Mouse (Mus musculus) embryonic facial prominence, embryonic 11.5 days (tissue): ENCODE results near the gene Rab31. TPM values are rescaled to one million over a fixed set of nuclear protein-coding genes. Genes with fewer than 3 reads are reported as not detected.

Source experiments
- ATAC-seq: fragments of 200-750 bp; cut with Nextera tagmentation; replicated peaks from 2 replicates; pipeline ENCODE4 v1.8.0; 2017; ENCODE audit warnings: low read depth; ENCODE audit not compliant: insufficient number of reproducible peaks, low FRiP score, low TSS enrichment
- DNase-seq: peaks from one replicate; pipeline ENCODE4 v3.0.0-alpha.2; 2015; ENCODE audit warnings: low spot score
- H3K27ac ChIP-seq: fragments of 300-500 bp; sonication (generic); replicated peaks from 2 replicates; pipeline ENCODE4 v1.5.1; 2014; ENCODE audit warnings: mild to moderate bottlenecking, low read depth, low read length, control low read depth
- H3K27me3 ChIP-seq: fragments of 300-500 bp; sonication (generic); 2 replicates; pipeline ENCODE4 v1.6.1; 2014; ENCODE audit warnings: mild to moderate bottlenecking, low read length, moderate library complexity, mixed read lengths; ENCODE audit not compliant: control insufficient read depth, insufficient read depth
- H3K36me3 ChIP-seq: fragments of 300-500 bp; sonication (generic); replicated peaks from 2 replicates; pipeline ENCODE4 v1.6.1; 2014; ENCODE audit warnings: low read depth, mild to moderate bottlenecking, low read length, moderate library complexity, mixed read lengths; ENCODE audit not compliant: control insufficient read depth, insufficient read depth
- H3K4me1 ChIP-seq: fragments of 300-500 bp; sonication (generic); 2 replicates; pipeline ENCODE4 v1.6.1; 2014; ENCODE audit warnings: low read length, mixed read lengths; ENCODE audit not compliant: control insufficient read depth, insufficient read depth
- H3K4me2 ChIP-seq: fragments of 300-500 bp; sonication (generic); 2 replicates; pipeline ENCODE4 v1.6.1; 2014; ENCODE audit warnings: low read depth, mild to moderate bottlenecking, control low read depth, low read length, moderate library complexity
- H3K4me3 ChIP-seq: fragments of 300-500 bp; sonication (generic); 2 replicates; pipeline ENCODE4 v1.5.1; 2014; ENCODE audit warnings: low read depth, low read length, control low read depth
- H3K9ac ChIP-seq: fragments of 300-500 bp; sonication (generic); replicated peaks from 2 replicates; pipeline ENCODE4 v1.6.1; 2014; ENCODE audit warnings: mild to moderate bottlenecking, control low read depth, low read length
- H3K9me3 ChIP-seq: fragments of 300-500 bp; sonication (generic); replicated peaks from 2 replicates; pipeline ENCODE4 v1.6.1; 2016; ENCODE audit warnings: mild to moderate bottlenecking, low read length, inconsistent platforms, mixed read lengths; ENCODE audit not compliant: control insufficient read depth
- WGBS: fragments of 180-500 bp; shearing (Covaris S2); extraction: QIAGEN DNeasy Blood & Tissue Kit; methylation state at CpG from one replicate; pipeline ENCODE4 v1.1.7; 2014; 5-methylcytosine and 5-hydroxymethylcytosine counted together
- polyA plus RNA-seq: library from polyadenylated mRNA; unstranded; fragments of >200 nt; fragmentation: Nextera tagmentation; extraction: Ambion mirVana; gene quantifications from 2 replicates; pipeline ENCODE4 v1.2.1, GENCODE M21; 2014

The Rab31 gene
- polyA plus RNA-seq, 1 experiment from 2014 or later, result 80.5 TPM

- Histone ChIP-seq H3K27ac (no peak overlapping the region), H3K4me1 (no peaks in the 10 kb centered on the region), H3K27me3 (no peaks in the 10 kb centered on the region), H3K9ac (no peak overlapping the region), H3K9me3 (no peaks in the 10 kb centered on the region), H3K36me3 (no peaks in the 10 kb centered on the region), H3K4me3 (no peak overlapping the region), H3K4me2 (no peak overlapping the region)
- no peak for DNase-seq
- ATAC-seq, result no peak
- WGBS, result 64% methylated on average over 15 of the region's 16 CpGs
These were observed 42.4 kb downstream of the Rab31 start for GRCm38 (mm10) chr17:65729945-65730741.

GRCm38 (mm10) chr17:65726755-65727154 is 45.8 kb downstream of the Rab31 start:
- Histone ChIP-seq H3K27ac (no peak overlapping the region), H3K4me3 (no peak overlapping the region), H3K4me1 (no peaks in the 10 kb centered on the region), H3K27me3 (no peaks in the 10 kb centered on the region), H3K36me3 (no peaks in the 10 kb centered on the region), H3K9me3 (no peaks in the 10 kb centered on the region), H3K4me2 (no peak overlapping the region), H3K9ac (no peak overlapping the region)
- WGBS, result 81% methylated on average over 5 of the region's 5 CpGs
- DNase-seq (no peak), ATAC-seq (no peak)

GRCm38 (mm10) chr17:65726274-65726673 is 46.3 kb downstream of the Rab31 start:
- DNase-seq, result peak; percentile 39

GRCm38 (mm10) chr17:65725814-65726213 is 46.7 kb downstream of the Rab31 start:
- Histone ChIP-seq H3K36me3 (no peaks in the 10 kb centered on the region), H3K4me1 (no peaks in the 10 kb centered on the region), H3K27me3 (no peaks in the 10 kb centered on the region), H3K9ac (no peak overlapping the region), H3K27ac (no peak overlapping the region), H3K4me2 (no peak overlapping the region), H3K4me3 (no peak overlapping the region), H3K9me3 (no peaks in the 10 kb centered on the region)
- WGBS, result 58% methylated on average over 2 of the region's 2 CpGs
- no peak for DNase-seq
- no peak for ATAC-seq

More at GRCm38 (mm10) chr17:65726274-65726673, 46.3 kb downstream of the Rab31 start:
- H3K4me1 ChIP-seq, result no peaks in the 10 kb centered on the region
- no peak overlapping the region for H3K27ac ChIP-seq
- H3K36me3 ChIP-seq, result no peaks in the 10 kb centered on the region
- H3K9me3 ChIP-seq, result no peaks in the 10 kb centered on the region
- H3K4me2 ChIP-seq, result no peak overlapping the region
- no peak for ATAC-seq
- no peak overlapping the region for H3K4me3 ChIP-seq
- 87% methylated on average over 6 of the region's 6 CpGs for whole genome bisulfite sequencing
- H3K27me3 ChIP-seq, result no peaks in the 10 kb centered on the region
- H3K9ac ChIP-seq, result no peak overlapping the region

GRCm38 (mm10) chr17:65725381-65725780 is 47.2 kb downstream of the Rab31 start:
- DNase-seq, result no peak
- WGBS, result 54% methylated on average over 8 of the region's 8 CpGs
- H3K9ac ChIP-seq, result no peak overlapping the region
- H3K27ac ChIP-seq, result no peak overlapping the region
- no peak overlapping the region for H3K4me2 ChIP-seq
- H3K4me1 ChIP-seq, result no peaks in the 10 kb centered on the region
- no peaks in the 10 kb centered on the region for H3K36me3 ChIP-seq
- ATAC-seq, result no peak
- H3K4me3 ChIP-seq, result no peak overlapping the region
- no peaks in the 10 kb centered on the region for H3K9me3 ChIP-seq
- no peaks in the 10 kb centered on the region for H3K27me3 ChIP-seq

- WGBS, result 78% methylated on average over 11 of the region's 11 CpGs
- no peaks in the 10 kb centered on the region for H3K4me1 ChIP-seq
- H3K36me3 ChIP-seq, result peaks cover 2% of the 10 kb centered on the region; the same call in 1 of the 2 replicates
- H3K9ac ChIP-seq, result no peak overlapping the region
- ATAC-seq (no peak), DNase-seq (no peak)
- H3K9me3 ChIP-seq, result no peaks in the 10 kb centered on the region
- no peak overlapping the region for H3K4me3 ChIP-seq
- H3K27ac ChIP-seq, result no peak overlapping the region
- H3K27me3 ChIP-seq, result no peaks in the 10 kb centered on the region
- no peak overlapping the region for H3K4me2 ChIP-seq
These were observed 48.3 kb downstream of the Rab31 start for GRCm38 (mm10) chr17:65724254-65724653.

- Histone ChIP-seq H3K27me3 (no peaks in the 10 kb centered on the region), H3K9me3 (no peaks in the 10 kb centered on the region), H3K9ac (no peak overlapping the region), H3K4me2 (no peak overlapping the region), H3K4me1 (no peaks in the 10 kb centered on the region), H3K4me3 (no peak overlapping the region), H3K36me3 (peaks cover 2% of the 10 kb centered on the region; the same call in 1 of the 2 replicates), H3K27ac (no peak overlapping the region)
- WGBS, result 92% methylated on average over 8 of the region's 8 CpGs
- DNase-seq, result no peak
- no peak for ATAC-seq
These were observed 48.9 kb downstream of the Rab31 start for GRCm38 (mm10) chr17:65723633-65724032.

GRCm38 (mm10) chr17:65721330-65721729 is 51.2 kb downstream of the Rab31 start:
- Histone ChIP-seq H3K36me3 (peaks cover 2% of the 10 kb centered on the region; the same call in 1 of the 2 replicates), H3K4me3 (no peak overlapping the region), H3K9me3 (no peaks in the 10 kb centered on the region), H3K4me2 (no peak overlapping the region), H3K9ac (no peak overlapping the region), H3K27ac (no peak overlapping the region), H3K27me3 (no peaks in the 10 kb centered on the region), H3K4me1 (no peaks in the 10 kb centered on the region)
- no peak for ATAC-seq
- DNase-seq, result no peak
